Mouse (Mus musculus): Measurements from ENCODE around the gene Tor1b.
"Not testable (repeated sequence)": the region's sequence is repeated elsewhere in the genome, so short reads cannot be mapped to it uniquely, and the experiment has no call there.

The Tor1b gene

GRCm38 (mm10) chr2:30933032-30933431 is 19.7 kb upstream of the Tor1b start:
- DNase-seq, result no peak

GRCm38 (mm10) chr2:30933917-30934450 is 18.8 kb upstream of the Tor1b start:
- DNase-seq, result peak; percentile 67

- no peak for DNase-seq
These were observed 16.0 kb upstream of the Tor1b start for GRCm38 (mm10) chr2:30936808-30937207.

DNA sequence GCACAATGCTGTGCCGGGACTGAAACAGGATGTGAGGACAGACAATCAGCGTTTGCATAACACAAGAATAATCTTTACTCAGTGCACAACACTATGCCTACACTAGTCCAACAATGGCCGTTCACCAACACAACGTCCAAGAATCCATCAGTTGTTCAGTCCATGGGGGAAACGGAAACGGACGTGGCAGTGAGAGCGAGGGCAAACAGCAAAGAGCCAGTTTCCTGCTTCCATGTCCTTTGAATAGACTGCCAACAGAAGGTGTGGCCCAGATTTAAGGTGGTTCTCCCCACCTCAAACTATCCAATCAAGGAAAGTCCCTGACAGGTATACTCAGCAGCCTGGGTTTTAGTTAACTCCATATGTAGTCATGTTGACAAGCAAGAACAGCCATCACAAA is 15.0 kb upstream of the Tor1b start:
- DNase-seq, result no peak

- no peak for DNase-seq
These were observed 14.2 kb upstream of the Tor1b start for GRCm38 (mm10) chr2:30938574-30938991.

DNA sequence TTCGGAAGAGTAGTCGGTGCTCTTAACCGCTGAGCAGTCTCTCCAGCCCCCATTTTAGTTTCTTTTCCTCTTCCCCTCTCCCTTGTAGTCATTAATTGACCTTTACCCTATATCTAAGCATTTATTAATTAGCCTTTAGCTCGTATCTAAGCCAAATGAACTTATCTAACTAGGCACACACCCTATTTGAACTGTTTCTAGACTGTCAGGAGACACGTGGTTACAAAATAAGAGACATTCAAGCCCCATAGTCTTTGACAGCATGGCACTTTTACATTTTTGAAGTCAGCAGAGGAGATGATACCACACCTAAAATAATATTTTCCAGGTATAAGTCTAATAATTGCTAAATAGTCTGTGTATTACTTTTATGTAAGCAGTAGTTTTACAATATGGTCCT is 11.2 kb upstream of the Tor1b start:
- no peak for DNase-seq

- not testable (repeated sequence) for DNase-seq
These were observed 10.6 kb upstream of the Tor1b start for GRCm38 (mm10) chr2:30942116-30942515.

- DNase-seq, result peak; percentile 76
These were observed 10.2 kb upstream of the Tor1b start for GRCm38 (mm10) chr2:30942603-30943011.

DNA sequence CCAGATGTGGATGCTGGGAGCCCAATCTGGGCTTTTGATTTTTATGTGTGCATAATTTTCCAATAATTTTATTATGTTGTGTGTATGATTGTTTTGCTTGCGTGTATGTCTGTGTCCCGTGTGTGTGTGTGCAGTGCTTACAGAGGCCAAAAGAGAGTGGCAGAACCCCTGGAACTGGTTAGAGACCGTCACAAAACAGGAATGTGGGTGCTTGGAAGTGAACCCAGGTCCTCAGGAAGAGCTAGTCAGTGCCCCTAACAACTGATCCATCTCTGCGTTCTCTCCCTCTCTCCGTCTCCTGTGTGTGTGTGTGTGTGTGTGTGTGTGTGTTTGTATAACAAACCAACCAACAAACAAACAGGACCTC is 319 bp upstream of the Tor1b start:
- no peak for DNase-seq

DNA sequence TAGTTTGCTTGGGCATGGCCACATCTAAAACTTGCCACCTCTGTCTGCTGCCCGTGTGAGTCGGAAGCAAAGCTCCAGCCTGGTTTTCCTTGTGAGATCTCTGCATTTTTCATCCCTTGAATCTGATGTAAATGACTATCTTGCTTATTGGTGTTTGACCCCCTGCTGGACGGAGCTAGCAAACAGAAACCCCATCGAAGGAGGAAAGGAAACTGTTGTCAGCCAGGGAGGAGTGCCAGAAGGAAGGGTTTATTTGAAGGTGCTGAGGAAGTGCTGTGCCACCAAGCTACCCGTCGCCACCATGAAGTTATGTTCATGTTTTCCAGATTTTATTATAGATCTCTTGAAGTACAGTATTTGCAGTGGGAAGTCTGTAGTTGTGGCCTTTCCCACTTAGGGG is 2.0 kb downstream of the Tor1b start:
- DNase-seq, result no peak

- no peak for DNase-seq
These were observed 4.8 kb downstream of the Tor1b start for GRCm38 (mm10) chr2:30957511-30957910.

GRCm38 (mm10) chr2:30958726-30959125 is 6.0 kb downstream of the Tor1b start:
- DNase-seq, result no peak

DNA sequence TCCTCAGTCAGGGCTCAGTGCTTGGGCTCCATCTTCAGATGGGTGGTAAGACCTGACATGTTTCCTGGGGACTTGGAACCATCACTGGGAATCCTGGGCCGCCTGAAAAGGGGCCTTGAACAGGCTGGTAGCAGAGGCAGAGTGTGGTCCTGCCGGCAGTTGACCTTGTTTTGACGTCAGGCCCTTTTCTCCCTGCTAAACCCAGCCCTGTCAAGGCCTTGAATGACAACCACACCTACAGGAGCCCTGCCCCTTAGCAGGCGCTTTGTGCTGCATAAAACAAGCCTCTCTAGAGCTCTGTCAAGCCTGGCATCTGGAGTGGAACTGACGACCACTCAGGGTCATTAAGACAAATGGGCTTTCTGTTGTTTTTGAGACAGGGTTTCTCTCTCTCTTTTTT is 7.1 kb downstream of the Tor1b start:
- DNase-seq, result no peak

GRCm38 (mm10) chr2:30962570-30963254 is 10.0 kb downstream of the Tor1b start:
- DNase-seq, result no peak

- DNase-seq, result no peak
These were observed 12.9 kb downstream of the Tor1b start for GRCm38 (mm10) chr2:30965627-30966026.

DNA sequence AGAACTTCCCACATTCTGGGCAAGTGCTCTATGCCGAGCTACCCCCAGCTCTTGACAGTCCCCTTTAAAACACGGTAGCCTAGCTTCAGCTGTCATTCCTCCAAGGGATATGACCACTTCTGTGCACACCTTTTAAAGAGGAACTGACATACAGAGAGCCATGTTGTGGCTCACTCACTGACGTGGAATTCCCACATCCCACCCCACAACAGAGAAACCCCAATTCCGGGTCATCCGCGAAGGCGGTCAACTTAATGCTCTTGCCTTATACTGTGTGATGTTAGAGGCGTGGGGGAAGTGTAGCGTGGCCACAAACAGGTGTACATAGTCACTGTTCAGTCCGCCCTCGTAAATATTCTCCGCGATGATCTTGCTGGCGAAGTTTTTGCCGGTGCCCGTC is 14.1 kb downstream of the Tor1b start:
- DNase-seq, result no peak

DNA sequence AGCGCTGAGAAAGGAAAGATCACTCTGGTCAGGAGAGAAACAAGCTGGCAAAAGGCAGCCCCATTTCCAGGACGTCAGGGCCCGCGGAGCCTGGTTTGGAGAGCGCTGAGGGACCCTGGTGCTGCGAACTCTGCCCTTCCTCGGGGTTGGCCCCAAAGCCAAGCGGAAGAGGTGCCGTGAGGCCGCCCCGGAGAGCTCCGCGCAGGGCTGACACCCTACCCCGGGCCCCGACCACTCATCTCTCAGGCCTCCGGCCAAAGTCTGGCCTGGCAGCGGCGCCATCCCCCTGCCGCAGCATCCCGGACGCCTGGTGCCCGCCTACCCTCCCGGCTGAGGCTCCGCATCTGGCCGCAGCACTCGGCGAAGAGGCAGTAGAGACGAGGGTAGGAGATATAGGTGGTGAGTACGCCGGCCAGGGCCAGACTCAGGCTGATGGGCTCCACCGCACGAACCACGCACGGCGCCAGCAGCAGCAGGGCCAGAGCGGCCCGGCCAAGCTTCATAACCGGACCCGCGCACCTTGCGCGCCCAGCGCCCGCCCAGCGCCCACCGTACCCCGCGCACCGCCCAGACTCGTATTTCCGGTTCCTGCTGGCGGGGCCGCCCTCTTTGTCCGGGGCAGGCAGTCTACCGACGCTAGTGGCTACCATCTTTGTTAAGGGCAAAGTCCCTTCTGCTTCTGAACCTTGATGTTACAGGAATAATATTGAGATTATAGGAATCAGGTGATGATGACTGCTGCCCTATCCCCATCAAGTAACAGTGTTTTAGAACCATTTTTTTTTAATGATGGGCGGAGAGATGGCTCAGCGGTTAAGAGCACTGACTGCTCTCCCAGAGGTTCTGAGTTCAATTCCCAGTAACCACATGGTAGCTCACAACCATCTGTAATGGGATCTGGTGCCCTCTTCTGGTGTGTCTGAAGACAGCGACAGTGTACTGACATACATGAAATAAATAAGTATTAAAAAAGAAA is 14.9 kb downstream of the Tor1b start, which contains the start of gene Tor1a:
Gene Tor1a (minus strand): TSS at position 582 of the 976 bp plus-strand sequence.
- peak; percentile 87 for DNase-seq

DNA sequence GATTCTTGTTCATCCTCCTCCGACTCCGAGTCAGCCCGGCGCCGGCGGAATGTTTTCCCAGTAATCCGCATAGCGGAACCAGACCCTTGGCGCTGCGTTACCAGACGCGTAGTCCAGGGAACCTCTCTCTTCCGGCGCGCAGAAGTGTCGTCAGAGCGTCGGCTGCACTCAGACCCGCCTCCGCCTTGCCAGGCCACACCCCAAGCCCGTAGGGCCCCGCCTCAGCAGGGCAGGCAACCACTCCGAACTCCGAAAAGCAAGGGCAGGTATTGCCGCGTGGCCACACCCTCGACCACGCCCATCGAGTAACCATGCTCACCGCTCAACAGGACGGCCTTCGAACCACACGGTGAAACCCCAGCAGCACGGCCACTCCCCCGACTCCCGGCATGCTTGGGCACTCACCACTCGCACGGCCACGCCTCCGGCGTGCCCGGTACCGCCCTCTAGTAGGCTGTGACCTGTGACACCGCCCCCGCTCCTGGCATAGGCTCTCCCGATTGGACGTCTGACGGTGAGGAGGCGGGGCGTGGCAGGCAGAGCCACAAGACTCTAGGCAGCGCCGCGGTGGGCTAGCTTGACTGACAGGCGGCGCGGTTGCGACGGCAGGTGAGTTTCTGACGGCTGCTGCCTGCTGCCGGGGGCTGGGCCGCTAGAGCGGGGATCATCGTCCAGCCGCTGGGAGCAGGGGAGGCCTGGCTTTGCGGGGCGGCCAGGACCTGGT is 29.2 kb downstream of the Tor1b start, which contains the start of the genes BC005624 and Usp20:
Gene BC005624 (minus strand): TSS at position 412 of the 724 bp plus-strand sequence.
Gene Usp20 (plus strand): TSS at position 490 of the 724 bp plus-strand sequence.
- peak; percentile 99 for DNase-seq

GRCm38 (mm10) chr2:30983024-30983423 is 30.3 kb downstream of the Tor1b start:
- DNase-seq, result peak; percentile 11

- peak; percentile 51 for DNase-seq
These were observed 32.6 kb downstream of the Tor1b start for GRCm38 (mm10) chr2:30985111-30986020.

DNA sequence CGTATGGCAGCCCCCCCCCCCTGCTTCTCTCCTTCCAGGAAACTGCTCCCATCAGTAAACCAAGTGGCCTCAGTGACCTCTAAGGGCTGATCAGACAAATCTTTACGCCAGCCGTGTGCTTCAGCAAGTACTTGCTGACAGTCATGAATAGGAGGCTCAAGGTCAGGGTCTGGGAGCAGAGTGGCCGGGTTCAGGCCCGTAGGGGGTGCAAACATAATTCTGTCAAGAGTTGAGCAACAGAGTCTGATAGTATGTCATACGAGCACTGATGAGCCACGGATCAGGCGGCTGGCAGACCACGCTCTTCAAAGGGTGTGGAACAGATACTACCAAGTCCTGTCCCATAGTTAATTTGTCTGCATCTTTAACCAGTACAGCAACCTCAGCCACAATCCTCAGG is 37.5 kb downstream of the Tor1b start:
- no peak for DNase-seq

GRCm38 (mm10) chr2:30994853-30995252 is 42.1 kb downstream of the Tor1b start:
- DNase-seq, result no peak

All from thymus, postnatal 25 days (tissue).